Mouse (Mus musculus): ENCODE data around the gene Camkmt.

DNA sequence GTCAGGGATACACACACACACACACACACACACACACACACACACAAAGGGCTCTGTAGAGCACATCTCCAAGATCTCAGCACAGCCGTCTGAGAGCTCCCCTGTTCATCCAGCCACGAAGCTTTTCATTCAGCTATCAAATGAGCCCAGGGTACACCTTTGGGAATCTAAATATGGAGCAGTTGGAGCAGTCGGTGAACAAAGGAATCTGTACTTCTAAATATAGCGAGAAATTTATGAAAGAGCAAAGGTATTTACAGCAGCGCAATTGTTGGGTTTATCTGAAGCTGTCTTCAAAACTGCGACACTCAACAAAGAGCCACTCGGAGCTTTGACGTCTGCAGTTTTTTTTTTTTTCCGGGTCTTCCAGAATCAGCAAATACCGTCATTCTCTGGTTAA is 315.8 kb downstream of the Camkmt start:
- no peak for TF ChIP-seq CTCF (IDR thresholded peaks at IDR 0.05; ENCODE audit: borderline replicate concordance, extremely low read depth, insufficient read depth, insufficient read length)
- TF ChIP-seq POLR2A (IDR thresholded peaks at IDR 0.05; ENCODE audit: borderline replicate concordance, extremely low read depth, insufficient read depth, insufficient read length, poor library complexity, severe bottlenecking), result no peak

All from brain, embryonic 14.5 days (tissue).